Mouse (Mus musculus): Measurements from ENCODE around the gene Olfr1419. TPM values are rescaled to one million over a fixed set of nuclear protein-coding genes. Genes with fewer than 3 reads are reported as not detected.

The Olfr1419 gene
- polyA plus RNA-seq, 1 experiment from 2014 or later: not detected

DNA sequence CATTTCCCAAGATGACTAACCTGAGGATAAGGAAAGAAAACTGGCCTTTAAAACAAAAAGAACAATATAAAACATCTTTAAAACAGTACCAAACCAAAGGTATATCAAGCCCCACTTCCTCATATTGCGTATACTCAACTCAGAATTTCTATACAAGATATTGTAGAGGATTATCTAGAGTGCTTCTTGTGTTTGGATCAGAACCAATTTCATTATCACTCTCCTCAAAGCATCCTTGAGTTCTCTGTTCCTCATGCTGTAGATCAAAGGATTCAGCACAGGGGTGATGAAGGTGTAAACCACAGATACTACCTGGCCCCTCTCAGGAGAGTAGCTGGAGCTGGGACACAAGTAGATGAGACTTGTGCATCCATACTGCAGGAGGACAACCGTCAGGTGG is 20.1 kb downstream of the Olfr1419 start:
- Histone ChIP-seq H3K27ac (replicated peaks) (no peak overlapping the region), H3K4me3 (no peak overlapping the region), H3K27me3 (ENCODE audit: low read depth, poor library complexity, severe bottlenecking) (no peaks in the 10 kb centered on the region), H3K4me1 (no peaks in the 10 kb centered on the region), H3K36me3 (no peaks in the 10 kb centered on the region), H3K9me3 (replicated peaks) (no peaks in the 10 kb centered on the region)
- DNase-seq (ENCODE audit: low spot score): no peak
- WGBS: 84% methylated on average over 2 of the region's 2 CpGs

DNA sequence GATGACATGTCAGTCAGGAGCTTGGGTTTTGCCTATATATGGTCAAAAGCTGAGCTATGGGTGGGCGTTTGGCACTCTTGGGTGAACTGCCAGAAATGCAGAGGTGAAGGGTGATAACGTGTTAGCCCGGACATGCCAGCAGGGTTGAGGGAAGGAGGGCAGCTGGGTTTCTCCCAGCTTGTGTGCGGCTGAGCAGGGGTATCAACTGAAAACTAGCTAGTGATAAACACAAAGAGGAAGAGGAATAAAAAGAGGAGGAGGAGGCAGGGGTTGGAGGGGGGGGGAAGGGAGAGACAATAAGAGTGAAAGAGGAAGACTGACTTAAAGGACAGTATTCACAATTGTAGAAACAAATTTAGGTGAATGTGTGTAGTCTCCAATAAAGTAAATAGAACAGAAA is 22.3 kb downstream of the Olfr1419 start:
- WGBS: 76% methylated on average over 4 of the region's 4 CpGs
- no peak for DNase-seq (ENCODE audit: low spot score)
- H3K4me3 ChIP-seq: no peak overlapping the region
- H3K36me3 ChIP-seq: no peaks in the 10 kb centered on the region
- no peak overlapping the region for H3K27ac ChIP-seq (replicated peaks)
- H3K27me3 ChIP-seq (ENCODE audit: low read depth, poor library complexity, severe bottlenecking): no peaks in the 10 kb centered on the region
- no peaks in the 10 kb centered on the region for H3K4me1 ChIP-seq
- H3K9me3 ChIP-seq (replicated peaks): no peaks in the 10 kb centered on the region

DNA sequence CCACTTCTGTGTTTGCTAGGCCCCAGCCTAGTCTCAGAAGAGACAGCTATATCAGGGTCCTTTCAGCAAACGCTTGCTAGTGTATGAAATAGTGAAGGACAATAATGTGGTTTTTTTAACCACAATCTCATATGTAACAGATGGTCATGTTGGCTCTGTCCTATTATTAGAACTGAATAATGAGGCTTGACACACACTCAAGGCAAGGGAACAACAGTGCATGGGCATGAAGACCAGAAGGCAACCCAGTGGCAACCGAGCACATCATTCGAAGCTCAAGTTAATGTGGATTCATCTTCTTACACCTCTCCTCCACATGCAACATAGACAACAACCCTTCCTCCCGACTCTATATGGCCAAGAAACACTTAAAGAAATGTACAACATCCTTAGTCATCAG is 28.6 kb downstream of the Olfr1419 start:
- H3K27me3 ChIP-seq (ENCODE audit: low read depth, poor library complexity, severe bottlenecking): no peaks in the 10 kb centered on the region
- 89% methylated on average over 4 of the region's 4 CpGs for WGBS
- DNase-seq (ENCODE audit: low spot score): no peak

DNA sequence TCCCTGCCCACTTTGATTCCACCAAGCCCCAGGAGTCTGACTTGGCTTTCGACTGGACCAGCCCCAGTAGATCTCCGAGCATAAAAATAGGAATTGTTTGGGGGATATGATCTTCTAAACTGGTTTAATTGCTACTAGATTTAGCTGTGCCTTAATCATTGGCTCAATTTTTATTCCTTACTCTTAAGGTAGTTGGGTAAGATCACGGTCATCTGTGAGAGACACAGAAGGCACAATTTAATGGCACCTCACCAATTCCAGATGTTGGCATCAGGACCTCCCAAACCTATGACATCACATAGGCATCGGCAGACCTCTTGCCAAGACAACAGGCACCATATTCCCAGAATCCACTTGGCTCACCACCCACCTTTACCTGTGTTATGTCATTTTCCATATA is 35.8 kb downstream of the Olfr1419 start, which contains the start of gene Olfr1417:
Olfr1417 (minus strand) TSS at position 101 of the 400 bp plus-strand sequence.
- DNase-seq (ENCODE audit: low spot score): no peak
- WGBS: 86% methylated on average over 4 of the region's 4 CpGs
- Histone ChIP-seq H3K27me3 (ENCODE audit: low read depth, poor library complexity, severe bottlenecking) (no peaks in the 10 kb centered on the region), H3K4me1 (no peaks in the 10 kb centered on the region), H3K9me3 (replicated peaks) (no peaks in the 10 kb centered on the region), H3K36me3 (no peaks in the 10 kb centered on the region), H3K27ac (replicated peaks) (no peak within 1 kb of the TSS), H3K4me3 (no peak within 1 kb of the TSS)

More for the DNA sequence above, 28.6 kb downstream of the Olfr1419 start:
- H3K9me3 ChIP-seq (replicated peaks): no peaks in the 10 kb centered on the region
- no peaks in the 10 kb centered on the region for H3K36me3 ChIP-seq
- no peak overlapping the region for H3K4me3 ChIP-seq
- H3K27ac ChIP-seq (replicated peaks): no peak overlapping the region
- H3K4me1 ChIP-seq: no peaks in the 10 kb centered on the region

DNA sequence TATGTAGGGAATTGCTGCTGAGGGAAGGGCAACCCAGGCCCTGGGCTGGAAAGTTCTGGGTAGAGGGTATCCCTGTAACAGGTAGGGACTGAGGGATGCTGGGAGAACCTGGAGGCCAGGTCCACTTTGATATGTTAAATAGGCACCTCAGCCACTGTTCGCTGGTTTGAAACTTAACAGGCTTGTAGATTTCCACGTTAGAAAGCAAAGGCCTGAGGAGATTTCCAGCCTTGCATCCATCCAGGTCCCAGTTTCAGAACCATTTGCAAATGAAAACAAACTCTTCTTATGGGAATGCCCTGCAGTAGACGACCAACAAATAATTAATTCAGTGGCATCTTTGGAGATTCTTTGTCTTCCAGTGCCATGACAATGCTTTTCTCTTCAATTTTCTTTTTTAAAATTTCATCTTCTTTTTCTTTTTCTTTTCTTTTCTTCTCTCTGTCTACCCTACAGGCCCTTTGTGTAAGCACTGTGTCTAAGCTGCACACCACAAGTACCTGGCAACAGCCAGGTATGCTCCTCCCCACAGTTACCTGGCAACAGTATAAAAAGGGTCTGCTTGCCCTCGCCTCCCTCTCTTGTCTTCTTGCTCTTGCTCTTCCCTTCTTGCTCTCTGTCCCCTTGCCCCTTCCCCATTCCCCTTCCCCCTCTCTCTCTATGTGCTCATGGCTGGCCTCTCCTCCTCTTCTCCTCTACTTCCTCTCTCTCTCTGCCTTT is 51.4 kb downstream of the Olfr1419 start:
- Histone ChIP-seq H3K27ac (replicated peaks) (no peak overlapping the region), H3K27me3 (ENCODE audit: low read depth, poor library complexity, severe bottlenecking) (peaks cover 14% of the 10 kb centered on the region), H3K36me3 (no peaks in the 10 kb centered on the region), H3K9me3 (replicated peaks) (no peaks in the 10 kb centered on the region), H3K4me1 (peaks cover 16% of the 10 kb centered on the region), H3K4me3 (no peak overlapping the region)
- 29% methylated on average over 4 of the region's 4 CpGs for WGBS
- no peak for DNase-seq (ENCODE audit: low spot score)

DNA sequence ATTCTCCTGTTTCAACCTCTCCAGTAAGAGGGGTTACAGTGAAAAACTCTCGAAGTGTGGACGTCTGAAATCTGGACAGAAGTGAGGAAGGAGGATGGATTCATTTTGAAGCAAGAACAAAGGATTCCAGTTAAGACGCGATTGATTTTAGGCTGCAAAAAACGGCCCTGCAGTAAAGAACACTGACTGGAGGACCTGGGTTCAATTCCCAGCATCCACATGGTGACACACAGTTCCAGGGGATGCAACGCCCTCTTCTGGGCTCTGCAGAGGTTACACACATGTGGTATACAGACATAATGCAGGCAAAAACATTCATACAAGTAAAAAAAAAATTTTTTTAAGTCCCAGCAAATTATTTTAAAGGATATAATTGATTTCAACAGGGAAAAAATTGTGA is 54.7 kb downstream of the Olfr1419 start:
- Histone ChIP-seq H3K36me3 (no peaks in the 10 kb centered on the region), H3K4me3 (peak overlapping the region; percentile 82), H3K27me3 (ENCODE audit: low read depth, poor library complexity, severe bottlenecking) (peaks cover 47% of the 10 kb centered on the region), H3K9me3 (replicated peaks) (no peaks in the 10 kb centered on the region), H3K4me1 (peaks cover 42% of the 10 kb centered on the region), H3K27ac (replicated peaks) (no peak overlapping the region)
- 34% methylated on average over 6 of the region's 6 CpGs for WGBS
- no peak for DNase-seq (ENCODE audit: low spot score)

DNA sequence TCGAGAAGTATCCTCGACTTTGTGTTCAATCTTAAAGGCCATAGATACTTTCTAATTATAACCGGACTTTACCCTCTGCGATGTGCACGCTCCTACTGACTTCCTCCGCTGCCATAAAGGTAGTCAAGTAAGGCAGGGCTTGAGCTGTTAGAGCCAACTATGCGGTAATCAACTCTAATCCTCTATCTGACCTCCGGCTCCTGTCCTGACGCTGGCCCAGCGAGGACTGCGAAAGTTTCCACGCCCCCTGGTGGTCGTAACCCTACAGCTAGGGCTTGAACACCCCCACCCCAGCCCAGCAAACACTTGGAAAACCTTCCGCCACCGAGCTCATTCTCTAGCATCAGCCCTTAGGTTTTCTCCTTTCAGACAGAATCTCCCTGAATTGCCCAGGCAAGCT is 55.1 kb downstream of the Olfr1419 start:
- WGBS: under 1% methylated on average over 15 of the region's 15 CpGs
- no peaks in the 10 kb centered on the region for H3K36me3 ChIP-seq
- H3K9me3 ChIP-seq (replicated peaks): no peaks in the 10 kb centered on the region
- H3K27me3 ChIP-seq (ENCODE audit: low read depth, poor library complexity, severe bottlenecking): peaks cover 50% of the 10 kb centered on the region
- H3K27ac ChIP-seq (replicated peaks): no peak overlapping the region
- peaks cover 46% of the 10 kb centered on the region for H3K4me1 ChIP-seq
- H3K4me3 ChIP-seq: peak overlapping the region; percentile 82
- DNase-seq (ENCODE audit: low spot score): peak; percentile 89

DNA sequence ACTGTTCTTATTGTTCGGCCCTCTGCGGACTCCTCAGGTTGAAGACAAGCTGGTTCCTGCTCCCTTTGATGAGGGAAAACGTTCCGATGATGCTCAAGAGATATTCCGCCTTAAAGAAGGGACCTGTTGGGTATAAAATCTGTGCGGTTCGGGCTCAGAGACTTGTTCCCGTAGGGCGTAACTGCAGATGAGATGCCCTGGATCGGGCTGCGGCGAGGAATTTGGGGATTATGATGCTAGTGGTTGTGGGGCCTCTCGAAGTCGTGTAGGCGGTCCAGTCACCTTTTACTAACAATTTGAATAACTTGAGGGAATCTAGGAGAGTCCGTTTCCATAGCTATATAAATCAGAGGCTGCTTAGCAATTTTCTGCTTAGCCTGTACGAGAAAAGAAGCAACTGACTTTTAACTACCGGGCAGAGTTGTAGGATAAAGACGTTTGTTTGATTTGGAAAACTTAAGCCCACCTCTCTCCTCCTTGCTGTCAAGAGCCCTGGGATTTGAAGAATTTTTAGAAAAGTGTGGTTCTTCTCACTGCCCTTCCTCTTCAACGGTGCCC is 55.7 kb downstream of the Olfr1419 start, which contains the start of gene Stx3:
Stx3 (minus strand) TSS at position 261 of the 558 bp plus-strand sequence.
- H3K9me3 ChIP-seq (replicated peaks): no peaks in the 10 kb centered on the region
- peak within 1 kb of the TSS; percentile 89 for H3K27ac ChIP-seq (replicated peaks)
- H3K27me3 ChIP-seq (ENCODE audit: low read depth, poor library complexity, severe bottlenecking): peaks cover 50% of the 10 kb centered on the region
- peak within 1 kb of the TSS; percentile 82 for H3K4me3 ChIP-seq
- WGBS: under 1% methylated on average over 20 of the region's 20 CpGs
- no peaks in the 10 kb centered on the region for H3K36me3 ChIP-seq
- peak; percentile 44 for DNase-seq (ENCODE audit: low spot score)
- peaks cover 52% of the 10 kb centered on the region for H3K4me1 ChIP-seq

Small RNA genes within 50 kb of the gene (microRNA-seq; reads per million reads assigned to microRNA genes)
- gene Mir6994: 13.5 reads per million, percentile 26 among the genes with 10 or more reads in this experiment

Other genes starting within 250 kb of the Olfr1419 start
- gene Ms4a3, start 234.3 kb downstream of the Olfr1419 start, polyA plus RNA-seq (2016; fragmentation: Nextera tagmentation; extraction: Ambion mirVana): not detected in 2 replicates
- gene Oosp2, start 214.5 kb downstream of the Olfr1419 start, polyA plus RNA-seq (2016; fragmentation: Nextera tagmentation; extraction: Ambion mirVana): not detected in 2 replicates
- not detected in 2 replicates for gene Oosp1, start 184.0 kb downstream of the Olfr1419 start, polyA plus RNA-seq (2016; fragmentation: Nextera tagmentation; extraction: Ambion mirVana)
- gene Oosp3, start 178.1 kb downstream of the Olfr1419 start, polyA plus RNA-seq (2016; fragmentation: Nextera tagmentation; extraction: Ambion mirVana): not detected in 2 replicates
- not detected in 2 replicates for gene Gif, start 127.6 kb downstream of the Olfr1419 start, polyA plus RNA-seq (2016; fragmentation: Nextera tagmentation; extraction: Ambion mirVana)
- gene Mrpl16, start 104.7 kb downstream of the Olfr1419 start, polyA plus RNA-seq (2016; fragmentation: Nextera tagmentation; extraction: Ambion mirVana): 56.0 and 57.6 TPM in 2 replicates
- gene Stx3, start 55.7 kb downstream of the Olfr1419 start, polyA plus RNA-seq (2016; fragmentation: Nextera tagmentation; extraction: Ambion mirVana): 13.7 and 16.0 TPM in 2 replicates
- not detected in 2 replicates for gene Olfr1417, start 35.9 kb downstream of the Olfr1419 start, polyA plus RNA-seq (2016; fragmentation: Nextera tagmentation; extraction: Ambion mirVana)
- gene Olfr1418, start 14.0 kb downstream of the Olfr1419 start, polyA plus RNA-seq (2016; fragmentation: Nextera tagmentation; extraction: Ambion mirVana): not detected in 2 replicates
- gene Olfr1420, start 11.5 kb upstream of the Olfr1419 start, polyA plus RNA-seq (2016; fragmentation: Nextera tagmentation; extraction: Ambion mirVana): not detected in 2 replicates
- gene Patl1, start 37.3 kb upstream of the Olfr1419 start, polyA plus RNA-seq (2016; fragmentation: Nextera tagmentation; extraction: Ambion mirVana): 23.5 and 24.3 TPM in 2 replicates
- 2.7 and 2.9 TPM in 2 replicates for gene Osbp, start 90.8 kb upstream of the Olfr1419 start, polyA plus RNA-seq (2016; fragmentation: Nextera tagmentation; extraction: Ambion mirVana)
- 0.02 TPM in 1 of 2 replicates, not detected in the other for gene Olfr1423, start 166.2 kb upstream of the Olfr1419 start, polyA plus RNA-seq (2016; fragmentation: Nextera tagmentation; extraction: Ambion mirVana)
- gene Olfr1424, start 187.6 kb upstream of the Olfr1419 start, polyA plus RNA-seq (2016; fragmentation: Nextera tagmentation; extraction: Ambion mirVana): not detected in 2 replicates
- not detected in 2 replicates for gene Olfr1425, start 202.6 kb upstream of the Olfr1419 start, polyA plus RNA-seq (2016; fragmentation: Nextera tagmentation; extraction: Ambion mirVana)
- gene Olfr1426, start 216.9 kb upstream of the Olfr1419 start, polyA plus RNA-seq (2016; fragmentation: Nextera tagmentation; extraction: Ambion mirVana): not detected in 2 replicates
- not detected in 2 replicates for gene Olfr1427, start 228.2 kb upstream of the Olfr1419 start, polyA plus RNA-seq (2016; fragmentation: Nextera tagmentation; extraction: Ambion mirVana)
- not detected in 2 replicates for gene Olfr1428, start 240.8 kb upstream of the Olfr1419 start, polyA plus RNA-seq (2016; fragmentation: Nextera tagmentation; extraction: Ambion mirVana)
- gene Olfr76, start 248.1 kb upstream of the Olfr1419 start, polyA plus RNA-seq (2016; fragmentation: Nextera tagmentation; extraction: Ambion mirVana): not detected in 2 replicates